Mouse (Mus musculus) hindbrain, embryonic 10.5 days (tissue): ENCODE measurements around the gene Scyl1. TPM values are rescaled to one million over a fixed set of nuclear protein-coding genes. Genes with fewer than 3 reads are reported as not detected.

ENCODE experiments used
- DNase-seq: peaks from one replicate; pipeline ENCODE4 v3.0.0-alpha.2; 2017; ENCODE audit warnings: low spot score
- H3K27ac ChIP-seq: fragments of 300-500 bp; sonication (generic); 2 replicates; pipeline ENCODE4 v1.5.1; 2016; ENCODE audit warnings: mild to moderate bottlenecking, moderate library complexity
- H3K27me3 ChIP-seq: fragments of 300-500 bp; sonication (generic); 2 replicates; pipeline ENCODE4 v1.6.1; 2016; ENCODE audit warnings: mild to moderate bottlenecking; ENCODE audit not compliant: poor library complexity, insufficient read depth, severe bottlenecking
- H3K36me3 ChIP-seq: fragments of 300-500 bp; sonication (generic); 2 replicates; pipeline ENCODE4 v1.6.1; 2016; ENCODE audit warnings: mild to moderate bottlenecking, moderate library complexity
- H3K4me1 ChIP-seq: fragments of 300-500 bp; sonication (generic); replicated peaks from 2 replicates; pipeline ENCODE4 v1.6.1; 2016; ENCODE audit warnings: mild to moderate bottlenecking
- H3K4me3 ChIP-seq: fragments of 300-500 bp; sonication (generic); 2 replicates; pipeline ENCODE4 v1.5.1; 2016; ENCODE audit warnings: mild to moderate bottlenecking, moderate library complexity
- H3K9me3 ChIP-seq: fragments of 300-500 bp; sonication (generic); 2 replicates; pipeline ENCODE4 v1.6.1; 2016; ENCODE audit warnings: mild to moderate bottlenecking, moderate library complexity
- WGBS: fragments of 180-500 bp; shearing (Covaris S2); methylation state at CpG from one replicate; pipeline ENCODE4 v1.1.7; 2016; 5-methylcytosine and 5-hydroxymethylcytosine counted together
- polyA plus RNA-seq: library from polyadenylated mRNA; unstranded; fragments of >200 nt; fragmentation: Nextera tagmentation; extraction: Ambion mirVana; gene quantifications from 2 replicates; pipeline ENCODE4 v1.2.1, GENCODE M21; 2016

Gene Scyl1
- polyA plus RNA-seq, 1 experiment from 2014 or later = 69.5 TPM

DNA sequence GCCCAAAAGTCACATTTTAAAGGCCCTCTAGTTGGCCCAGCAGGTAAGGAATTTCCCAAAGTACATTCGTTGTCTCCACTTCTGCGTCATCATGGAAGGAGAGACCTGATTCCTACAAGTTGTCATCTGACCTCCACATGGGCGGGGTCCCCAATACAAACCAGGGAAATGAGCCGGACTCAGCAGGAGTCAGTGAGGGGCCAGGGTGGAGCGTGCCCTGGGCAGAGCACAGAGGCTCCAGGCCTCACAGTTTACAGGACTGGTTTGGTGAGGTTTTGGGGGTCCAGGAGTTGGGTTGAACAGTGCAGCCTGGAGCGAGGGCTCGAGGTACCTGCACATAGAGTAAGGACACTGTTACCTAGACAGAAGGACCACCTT lies 38.5 kb upstream of the Scyl1 start:
- DNase-seq = no peak

DNA sequence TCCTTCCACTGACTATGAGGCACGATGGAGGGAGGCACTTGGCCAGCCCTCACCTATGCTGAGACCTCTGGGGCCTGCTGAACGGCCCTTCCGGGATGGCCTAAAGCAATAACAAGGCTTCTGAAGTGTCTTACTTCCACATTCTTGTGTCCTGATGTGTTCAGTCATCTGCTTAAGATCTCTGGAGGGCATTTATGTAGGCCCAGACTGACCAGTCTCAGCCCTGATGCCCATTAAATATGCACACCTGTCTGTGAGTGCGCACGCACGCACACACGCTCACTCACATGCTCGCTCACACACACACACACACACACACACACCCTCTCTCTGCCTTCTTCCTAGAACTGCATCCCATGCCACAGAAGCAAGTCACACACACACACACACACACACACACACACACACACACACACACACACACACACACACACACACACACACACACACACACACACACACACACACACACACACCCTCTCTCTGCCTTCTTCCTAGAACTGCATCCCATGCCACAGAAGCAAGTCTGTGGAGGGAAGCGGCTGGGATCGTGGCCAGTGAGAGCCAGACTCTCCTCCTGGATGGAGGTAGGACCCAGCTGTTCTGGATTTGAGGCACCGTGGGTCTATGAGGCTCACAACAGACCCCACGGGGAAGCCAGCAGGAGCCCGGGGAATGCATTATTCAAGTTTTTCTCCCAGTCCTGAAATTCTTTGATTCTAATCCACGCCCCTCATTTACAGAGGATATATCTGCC lies 37.9 kb upstream of the Scyl1 start:
- DNase-seq = no peak
- Histone ChIP-seq H3K4me1 (peaks cover 95% of the 10 kb centered on the region), H3K27me3 (no peaks in the 10 kb centered on the region), H3K36me3 (no peaks in the 10 kb centered on the region), H3K4me3 (no peak overlapping the region), H3K27ac (peak overlapping the region; percentile 88), H3K9me3 (no peaks in the 10 kb centered on the region)
- WGBS = 68% methylated on average over 14 of the region's 14 CpGs

More for the DNA sequence above, 38.5 kb upstream of the Scyl1 start:
- H3K36me3 ChIP-seq = no peaks in the 10 kb centered on the region
- peaks cover 92% of the 10 kb centered on the region for H3K4me1 ChIP-seq
- no peaks in the 10 kb centered on the region for H3K9me3 ChIP-seq
- WGBS = 50% methylated on average over 7 of the region's 7 CpGs
- H3K27me3 ChIP-seq = no peaks in the 10 kb centered on the region
- no peak overlapping the region for H3K4me3 ChIP-seq
- peak overlapping the region; percentile 88 for H3K27ac ChIP-seq

- Histone ChIP-seq H3K36me3 (no peaks in the 10 kb centered on the region), H3K27ac (peak overlapping the region; percentile 100), H3K4me1 (peaks cover 97% of the 10 kb centered on the region), H3K27me3 (no peaks in the 10 kb centered on the region), H3K4me3 (no peak overlapping the region), H3K9me3 (no peaks in the 10 kb centered on the region)
- no peak for DNase-seq
- 74% methylated on average over 3 of the region's 3 CpGs for WGBS
Observed at GRCm38 (mm10) chr19:5807740-5808139, 36.5 kb upstream of the Scyl1 start.

GRCm38 (mm10) chr19:5806809-5807205 lies 35.6 kb upstream of the Scyl1 start:
- H3K4me3 ChIP-seq = peak overlapping the region; percentile 29
- DNase-seq = no peak
- H3K36me3 ChIP-seq = no peaks in the 10 kb centered on the region
- WGBS = 17% methylated on average over 6 of the region's 6 CpGs
- no peaks in the 10 kb centered on the region for H3K9me3 ChIP-seq
- H3K27me3 ChIP-seq = no peaks in the 10 kb centered on the region
- H3K4me1 ChIP-seq = peaks cover 90% of the 10 kb centered on the region
- peak overlapping the region; percentile 100 for H3K27ac ChIP-seq

- Histone ChIP-seq H3K4me1 (peaks cover 84% of the 10 kb centered on the region), H3K4me3 (peak overlapping the region; percentile 29), H3K36me3 (no peaks in the 10 kb centered on the region), H3K27ac (peak overlapping the region; percentile 100), H3K27me3 (no peaks in the 10 kb centered on the region), H3K9me3 (no peaks in the 10 kb centered on the region)
- WGBS = 7% methylated on average over 8 of the region's 8 CpGs
- DNase-seq = peak; percentile 50
Observed at GRCm38 (mm10) chr19:5806051-5806808, 35.0 kb upstream of the Scyl1 start.

DNA sequence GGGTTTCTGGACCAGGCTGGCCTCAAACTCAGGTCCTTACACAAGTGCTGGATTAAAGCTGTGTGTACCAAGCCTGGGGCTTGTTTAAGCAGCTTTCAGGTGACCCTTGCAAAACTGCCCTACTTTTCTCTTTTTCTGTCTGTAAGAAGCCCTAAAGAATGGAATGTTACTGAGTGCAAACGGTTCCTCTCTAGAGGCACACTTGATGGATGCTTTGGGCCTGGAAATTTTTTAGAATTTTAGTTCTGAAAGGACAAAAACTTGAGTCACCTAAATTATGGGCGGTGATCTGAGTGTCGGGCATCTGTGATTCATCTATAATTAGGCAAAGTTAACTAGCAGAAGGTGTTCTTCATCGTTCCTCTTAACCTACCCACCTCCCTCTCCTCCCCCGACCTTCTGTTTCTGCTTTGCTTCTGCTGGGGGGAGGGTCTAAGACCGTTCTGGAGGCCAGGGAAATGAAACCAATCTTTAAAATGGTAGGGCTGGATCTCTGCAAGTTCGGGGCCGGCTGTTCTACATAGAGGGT lies 33.2 kb upstream of the Scyl1 start:
- 42% methylated on average over 8 of the region's 8 CpGs for WGBS
- Histone ChIP-seq H3K4me1 (peaks cover 66% of the 10 kb centered on the region), H3K36me3 (peaks cover 15% of the 10 kb centered on the region), H3K27ac (peak overlapping the region; percentile 100), H3K9me3 (no peaks in the 10 kb centered on the region), H3K4me3 (peak overlapping the region; percentile 91), H3K27me3 (no peaks in the 10 kb centered on the region)
- DNase-seq = no peak

- Histone ChIP-seq H3K4me1 (peaks cover 60% of the 10 kb centered on the region), H3K9me3 (no peaks in the 10 kb centered on the region), H3K36me3 (peaks cover 21% of the 10 kb centered on the region), H3K27me3 (no peaks in the 10 kb centered on the region), H3K4me3 (peak overlapping the region; percentile 91), H3K27ac (peak overlapping the region; percentile 100)
- under 1% methylated on average over 16 of the region's 16 CpGs for WGBS
- DNase-seq = no peak
Observed at GRCm38 (mm10) chr19:5803881-5804279, 32.7 kb upstream of the Scyl1 start.

DNA sequence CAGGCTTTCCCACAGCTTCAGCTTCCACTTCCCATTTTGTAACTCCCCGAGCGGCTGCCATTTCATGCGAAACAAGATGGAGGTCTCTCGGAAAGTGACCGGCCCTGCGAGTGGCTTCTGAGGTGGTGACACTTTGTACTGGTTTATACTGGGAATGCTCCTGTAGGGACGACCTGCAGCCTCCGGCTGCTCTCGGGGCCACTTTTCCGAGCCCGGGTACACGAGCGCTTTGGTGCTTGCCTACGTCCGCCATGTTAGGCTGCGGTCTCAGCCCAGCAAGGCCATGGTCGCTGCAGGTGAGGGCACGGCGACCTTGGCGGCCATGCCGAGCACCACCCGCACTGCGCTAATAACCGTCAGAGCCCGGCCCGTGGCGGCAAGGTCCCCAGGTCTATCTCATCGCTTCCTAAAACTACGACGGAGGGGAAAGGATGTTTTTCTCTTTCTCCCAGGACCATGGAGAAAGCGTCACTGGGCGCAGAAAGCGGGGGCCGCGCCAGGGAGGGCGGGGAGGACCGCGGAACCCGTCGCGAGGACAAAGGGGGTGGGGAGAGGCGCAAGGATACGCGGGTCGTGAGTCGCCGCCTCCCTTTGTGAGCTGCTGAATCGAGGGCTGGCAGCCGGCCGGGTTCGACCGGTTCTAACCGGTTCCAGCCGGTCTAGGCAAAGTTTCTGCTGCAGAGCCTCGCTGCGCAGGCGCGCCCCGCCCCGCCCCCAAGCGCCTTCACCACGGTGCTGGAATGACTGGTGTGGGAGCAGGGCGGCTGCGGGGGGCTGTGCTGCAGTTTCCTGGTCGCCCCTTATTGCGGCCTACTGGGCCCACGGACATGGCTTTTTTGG lies 32.0 kb upstream of the Scyl1 start:
- H3K4me1 ChIP-seq = peaks cover 54% of the 10 kb centered on the region
- peaks cover 27% of the 10 kb centered on the region for H3K36me3 ChIP-seq
- under 1% methylated on average over 67 of the region's 67 CpGs for WGBS
- DNase-seq = peak; percentile 100
- no peaks in the 10 kb centered on the region for H3K27me3 ChIP-seq
- peak overlapping the region; percentile 91 for H3K4me3 ChIP-seq
- no peaks in the 10 kb centered on the region for H3K9me3 ChIP-seq
- peak overlapping the region; percentile 100 for H3K27ac ChIP-seq

DNA sequence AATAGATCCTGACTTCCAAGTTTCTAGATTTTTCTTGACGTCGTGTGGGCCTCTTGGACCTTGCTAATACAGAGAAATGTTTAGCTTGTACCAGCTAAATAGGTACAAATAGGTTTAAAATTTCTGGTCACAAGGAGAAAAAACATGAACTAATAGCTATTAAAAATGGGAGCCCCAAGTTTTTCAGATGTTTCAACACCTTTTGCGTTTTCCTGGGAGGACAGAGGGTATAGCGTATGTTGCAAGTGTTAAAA lies 31.5 kb upstream of the Scyl1 start:
- Histone ChIP-seq H3K36me3 (peaks cover 32% of the 10 kb centered on the region), H3K9me3 (no peaks in the 10 kb centered on the region), H3K27me3 (no peaks in the 10 kb centered on the region), H3K4me1 (peaks cover 54% of the 10 kb centered on the region), H3K4me3 (peak overlapping the region; percentile 91), H3K27ac (peak overlapping the region; percentile 100)
- DNase-seq = no peak
- WGBS = under 1% methylated on average over 4 of the region's 4 CpGs

- Histone ChIP-seq H3K4me3 (peak overlapping the region; percentile 91), H3K9me3 (no peaks in the 10 kb centered on the region), H3K27me3 (no peaks in the 10 kb centered on the region), H3K4me1 (peaks cover 54% of the 10 kb centered on the region), H3K27ac (peak overlapping the region; percentile 100), H3K36me3 (peaks cover 37% of the 10 kb centered on the region)
- DNase-seq = peak; percentile 94
- WGBS = under 1% methylated on average over 25 of the region's 25 CpGs
Observed at GRCm38 (mm10) chr19:5802011-5802786, 31.0 kb upstream of the Scyl1 start.

DNA sequence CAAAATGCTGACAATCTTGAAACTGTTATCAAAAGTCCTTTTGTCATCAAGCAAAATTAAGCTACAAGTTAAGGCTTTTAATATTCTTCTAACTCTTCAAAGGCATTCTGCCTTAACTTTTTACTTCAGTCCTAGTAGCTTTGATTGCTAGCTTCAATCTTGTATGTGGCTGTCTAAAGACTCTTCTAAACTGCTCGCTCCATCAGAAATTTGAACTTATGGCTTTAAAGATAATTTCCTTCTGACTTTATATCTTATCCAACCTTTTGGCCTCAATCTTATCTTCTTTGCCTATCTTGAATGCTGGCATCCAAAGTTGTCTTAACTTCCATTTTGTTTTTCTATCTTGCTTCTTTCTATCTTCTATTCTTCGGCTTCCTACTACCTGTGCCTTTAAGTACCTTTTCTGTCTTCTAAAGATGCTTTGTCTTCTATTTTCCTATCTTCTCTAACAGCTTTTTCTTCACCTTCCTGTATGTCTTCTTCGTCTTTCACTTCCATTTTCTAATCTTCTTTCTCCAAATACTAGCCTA lies 30.3 kb upstream of the Scyl1 start:
- 9% methylated on average over 3 of the region's 3 CpGs for WGBS
- Histone ChIP-seq H3K27me3 (no peaks in the 10 kb centered on the region), H3K4me1 (peaks cover 54% of the 10 kb centered on the region), H3K9me3 (no peaks in the 10 kb centered on the region), H3K4me3 (peak overlapping the region; percentile 91), H3K27ac (peak overlapping the region; percentile 100), H3K36me3 (peaks cover 44% of the 10 kb centered on the region)
- DNase-seq = no peak
